Mouse (Mus musculus) lung, adult 10 weeks (tissue): ENCODE results near the gene Gm5447. TPM values are rescaled to one million over a fixed set of nuclear protein-coding genes. Genes with fewer than 3 reads are reported as not detected.

Experiments used
- polyA plus RNA-seq: library from polyadenylated mRNA; stranded (reverse); fragments of 350-450 nt; fragmentation: Illumina TruSeq; extraction: RNeasy Lipid Tissue Mini Kit (QIAGEN cat#74804); gene quantifications from one replicate; pipeline ENCODE4 v1.2.3, GENCODE M21; 2014; ENCODE audit warnings: low read depth, low replicate concordance; ENCODE audit not compliant: insufficient read depth

Gm5447 gene
- polyA plus RNA-seq: not detected

DNA sequence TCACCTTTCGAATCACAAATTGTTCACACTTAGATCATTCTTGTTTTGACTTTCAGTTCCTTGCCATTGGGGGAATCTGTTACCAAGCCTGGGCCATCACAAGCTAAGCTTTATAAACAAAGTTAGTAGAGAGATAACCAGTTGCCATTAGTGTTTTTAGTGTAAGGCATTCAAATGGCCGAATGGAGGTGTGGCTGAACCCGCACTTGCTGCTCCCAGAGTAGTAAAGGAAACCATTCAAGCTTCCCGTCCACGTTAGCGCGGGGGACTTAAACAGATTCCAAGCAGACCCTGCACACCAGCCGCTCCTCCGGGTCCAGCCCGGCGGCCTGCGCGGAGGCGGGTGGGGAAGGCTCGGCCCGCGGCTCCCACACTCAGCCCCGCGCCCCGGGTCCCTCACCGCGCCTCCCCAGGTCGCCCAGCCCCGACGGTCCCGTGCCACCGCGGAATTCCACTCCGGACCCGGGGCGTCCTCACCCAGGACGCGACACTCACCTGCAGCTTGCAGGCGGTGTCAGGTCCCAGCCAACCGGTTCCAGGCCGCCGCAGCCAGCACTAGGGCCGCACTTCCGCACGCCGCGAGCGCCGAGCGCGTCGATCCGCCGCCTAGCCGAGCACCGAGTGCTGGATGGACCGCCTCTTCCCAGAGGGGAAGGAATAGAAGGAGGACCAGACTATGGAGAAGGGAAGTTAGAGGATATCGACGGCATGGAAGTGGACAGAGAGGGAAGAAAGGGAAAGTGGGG lies at the start of gene Gm5447, which contains the start of gene Exoc2:
Gene Gm5447 (plus strand): TSS at position 704 of the 746 bp plus-strand sequence.
Gene Exoc2 (minus strand): TSS at position 593 of the 746 bp plus-strand sequence.

GRCm38 (mm10) chr13:30947540-30947939 lies 26.5 kb upstream of the Gm5447 start, which contains the start of gene Hus1b:
TSS of gene Hus1b (minus strand) at chr13:30947759.

Other genes starting within 250 kb of the Gm5447 start
- 2.5 TPM for gene Irf4, start 225.0 kb upstream of the Gm5447 start, polyA plus RNA-seq
- 0.28 TPM for gene Hus1b, start 26.4 kb upstream of the Gm5447 start, polyA plus RNA-seq
- 12.5 TPM for gene Exoc2, start 111 bp upstream of the Gm5447 start, polyA plus RNA-seq